Mouse (Mus musculus) cerebellum, postnatal 10 days (tissue): Measurements from ENCODE around the gene Hspa8.
A peak's percentile ranks its signal among the peaks of the same experiment; 100 is the strongest.

Experiments
- DNase-seq, 2 experiments: peaks; one replicate each; pipeline ENCODE4 v3.0.0; 2021; ENCODE audit warnings: mixed read lengths in 2 of 2

The Hspa8 gene

GRCm38 (mm10) chr9:40811860-40812259 lies 11.1 kb downstream of the Hspa8 start:
- DNase-seq: peak; percentile 67 to 82

GRCm38 (mm10) chr9:40814060-40814459 lies 13.3 kb downstream of the Hspa8 start:
- DNase-seq: no peak

- peak; percentile 51 to 54 for DNase-seq
These were observed 16.7 kb downstream of the Hspa8 start for GRCm38 (mm10) chr9:40817325-40818028.

GRCm38 (mm10) chr9:40825601-40826000 lies 24.8 kb downstream of the Hspa8 start:
- peak in 1 of 2 experiments; percentile 28 for DNase-seq

GRCm38 (mm10) chr9:40827366-40827765 lies 26.6 kb downstream of the Hspa8 start:
- DNase-seq: no peak

GRCm38 (mm10) chr9:40834569-40834968 lies 33.8 kb downstream of the Hspa8 start:
- peak; percentile 92 to 95 for DNase-seq

- DNase-seq: no peak
These were observed 35.9 kb downstream of the Hspa8 start for GRCm38 (mm10) chr9:40836681-40837080.

- no peak for DNase-seq
These were observed 38.9 kb downstream of the Hspa8 start for GRCm38 (mm10) chr9:40839662-40840061.

- no peak for DNase-seq
These were observed 50.7 kb downstream of the Hspa8 start for GRCm38 (mm10) chr9:40851515-40851914.

- peak in 1 of 2 experiments; percentile 39 for DNase-seq
These were observed 57.8 kb downstream of the Hspa8 start for GRCm38 (mm10) chr9:40858461-40859160.

GRCm38 (mm10) chr9:40859196-40859595 lies 58.4 kb downstream of the Hspa8 start:
- DNase-seq: no peak
